9 mouse cellular contexts compared by ENCODE assay signal in the genomic region with DNA sequence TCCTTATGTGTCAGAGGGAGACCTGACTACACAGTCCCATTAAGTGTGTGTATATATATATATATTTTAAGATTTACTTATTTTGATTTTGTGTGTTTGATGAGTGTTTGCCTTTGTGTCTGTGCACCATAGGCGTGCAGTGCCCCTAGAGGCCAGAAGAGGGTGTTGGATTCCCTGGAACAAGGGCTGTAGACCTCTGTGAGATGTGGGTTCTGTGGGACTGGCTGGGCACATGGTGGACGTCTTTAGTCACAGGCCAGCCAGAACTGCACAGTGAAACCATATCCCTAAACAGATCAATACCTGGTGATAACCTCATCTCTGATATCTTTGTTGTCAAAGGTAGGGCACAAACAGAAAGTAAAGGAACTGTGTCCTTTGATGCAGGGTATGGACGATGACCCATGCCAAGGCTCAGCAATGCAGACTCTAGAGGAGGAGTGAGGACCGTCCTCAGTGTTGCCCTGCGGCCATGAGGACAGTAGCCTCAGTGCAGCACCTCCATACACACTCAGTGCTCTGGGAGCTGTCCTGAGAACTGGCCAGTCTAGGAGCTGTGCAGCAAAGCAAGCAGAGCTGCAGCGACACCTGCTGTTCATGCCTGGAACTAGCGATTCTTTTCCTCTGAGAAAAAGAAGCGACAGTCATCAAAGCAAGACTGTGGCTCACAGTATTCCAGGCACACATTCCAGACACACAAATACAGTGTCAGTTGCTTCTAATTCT. TPM values are rescaled to one million over a fixed set of nuclear protein-coding genes. Genes with fewer than 3 reads are reported as not detected.
DNase-seq lines count a peak whose midpoint lies in the region; ATAC-seq lines count a peak whose summit lies in the region.
"Had no signal": no experiment of that assay in that cellular context is flagged by ENCODE, and none has a peak within 500 bp of the region (broad histone marks: within the 10 kb centered on the region; RNA-seq: fewer than 3 reads in every experiment).

No protein-coding gene starts in this region.

- peak; percentile 58 for ATAC-seq in erythroblast, adult 5-6 weeks (replicated peaks; ENCODE audit: low FRiP score, poor library complexity, severe bottlenecking)
- no peak for ATAC-seq in hindbrain, embryonic 11.5 days (ENCODE audit: low FRiP score)

- no peaks in the 10 kb centered on the region for H3K27me3 ChIP-seq in hindbrain, embryonic 11.5 days (ENCODE audit: control insufficient read depth, insufficient read depth, low read length)

- no peak overlapping the region for H3K9ac ChIP-seq in hindbrain, embryonic 11.5 days (ENCODE audit: low read depth, low read length)

- peak; percentile 84 for DNase-seq in ES-CJ7 (ENCODE audit: low read depth, low spot score)
- DNase-seq in brain, adult 2 months (ENCODE audit: low read depth, low spot score), result peak; percentile 92
- peak; percentile 86 for DNase-seq in hindbrain, embryonic 11.5 days (ENCODE audit: low spot score)
- DNase-seq in layer of hippocampus, postnatal 25 days (ENCODE audit: extremely low spot score in 1 of 2, low spot score in 1 of 2), result peak; percentile 70 to 90
- peak; percentile 49 to 77 for DNase-seq in lung, postnatal 4 days
- peak; percentile 49 for DNase-seq in right cerebral cortex, postnatal 25 days
- no peak for DNase-seq in MN1 (ENCODE audit: low spot score)

- WGBS in hindbrain, embryonic 11.5 days, result 65% methylated on average over 8 of the region's 8 CpGs

- no peak overlapping the region for H3K27ac ChIP-seq in hindbrain, embryonic 11.5 days (ENCODE audit: low read depth, low read length)

- no peaks in the 10 kb centered on the region for H3K4me1 ChIP-seq in hindbrain, embryonic 11.5 days (replicated peaks; ENCODE audit: control insufficient read depth, insufficient read depth, low read length)

- no peak overlapping the region for H3K4me3 ChIP-seq in hindbrain, embryonic 11.5 days (ENCODE audit: low read depth, low read length)

- no peaks in the 10 kb centered on the region for H3K9me3 ChIP-seq in hindbrain, embryonic 11.5 days (ENCODE audit: control insufficient read depth, low read length)

- H3K4me2 ChIP-seq in hindbrain, embryonic 11.5 days (replicated peaks; ENCODE audit: low read depth, low read length), result no peak overlapping the region

- peaks cover 6% of the 10 kb centered on the region; the same call in 1 of the 2 replicates for H3K36me3 ChIP-seq in hindbrain, embryonic 11.5 days (ENCODE audit: control insufficient read depth, insufficient read depth, low read length)

RNA-seq across cellular contexts. Expression of gene Spdef, which starts 40.2 kb away (rescaled TPM):
- total RNA-seq in erythroblast, adult 5-6 weeks (2015; ENCODE audit: low replicate concordance), result not detected in 2 replicates
- not detected in 2 replicates for total RNA-seq in erythroblast, adult 5-6 weeks (2017; ENCODE audit: low replicate concordance)
- 0.17 TPM in 1 of 2 replicates, not detected in the other for polyA plus RNA-seq in hindbrain, embryonic 11.5 days (2014; fragmentation: Nextera tagmentation; extraction: Ambion mirVana)
- total RNA-seq in layer of hippocampus, postnatal 25 days (2021), result not detected
- total RNA-seq: hematopoietic stem cell, adult 5-6 weeks had no signal

RNA-seq across cellular contexts. Expression of gene D17Wsu92e, which starts 51.5 kb away (rescaled TPM):
- 63.8 and 80.7 TPM in 2 replicates for total RNA-seq in erythroblast, adult 5-6 weeks (2015; ENCODE audit: low replicate concordance)
- total RNA-seq in erythroblast, adult 5-6 weeks (2017; ENCODE audit: low replicate concordance), result 193 and 216 TPM in 2 replicates
- 10.4 and 10.9 TPM in 2 replicates for polyA plus RNA-seq in hindbrain, embryonic 11.5 days (2014; fragmentation: Nextera tagmentation; extraction: Ambion mirVana)
- 100 to 1,000 TPM; 173 to 183 TPM for total RNA-seq in layer of hippocampus, postnatal 25 days (2021)
